Mouse (Mus musculus): ENCODE results near the gene Cxcr3. TPM values are rescaled to one million over a fixed set of nuclear protein-coding genes. Genes with fewer than 3 reads are reported as not detected.

Gene Cxcr3
- total RNA-seq (2022): under 1 TPM in 1 of 4 experiments, not detected in 3; 0.28 TPM

GRCm38 (mm10) chrX:101733828-101734319, at the start of gene Cxcr3:
TSS of gene Cxcr3 (minus strand) at chrX:101734269.
- DNase-seq (ENCODE audit: low spot score in 2 of 2): no peak

GRCm38 (mm10) chrX:101772035-101772434, 38.0 kb upstream of the Cxcr3 start:
- no peak for DNase-seq (ENCODE audit: low spot score in 2 of 2)

GRCm38 (mm10) chrX:101770307-101770706, 36.2 kb upstream of the Cxcr3 start:
- no peak for DNase-seq (ENCODE audit: low spot score in 2 of 2)

GRCm38 (mm10) chrX:101769478-101769877, 35.4 kb upstream of the Cxcr3 start:
- no peak for DNase-seq (ENCODE audit: low spot score in 2 of 2)

GRCm38 (mm10) chrX:101767280-101767679, 33.2 kb upstream of the Cxcr3 start:
- DNase-seq (ENCODE audit: low spot score in 2 of 2): no peak

- peak in 1 of 2 experiments; percentile 68 for DNase-seq (ENCODE audit: low spot score in 2 of 2)
These were observed 31.0 kb upstream of the Cxcr3 start for GRCm38 (mm10) chrX:101765111-101765510.

- no peak for DNase-seq (ENCODE audit: low spot score in 2 of 2)
These were observed 30.6 kb upstream of the Cxcr3 start for GRCm38 (mm10) chrX:101764621-101765020.

GRCm38 (mm10) chrX:101754478-101754877, 20.4 kb upstream of the Cxcr3 start:
- DNase-seq (ENCODE audit: low spot score in 2 of 2): peak; percentile 6 to 39

- no peak for DNase-seq (ENCODE audit: low spot score in 2 of 2)
These were observed 16.1 kb upstream of the Cxcr3 start for GRCm38 (mm10) chrX:101750144-101750543.

- no peak for DNase-seq (ENCODE audit: low spot score in 2 of 2)
These were observed 7.0 kb upstream of the Cxcr3 start for GRCm38 (mm10) chrX:101741064-101741433.

GRCm38 (mm10) chrX:101740335-101741063, 6.4 kb upstream of the Cxcr3 start:
- DNase-seq (ENCODE audit: low spot score in 2 of 2): peak in 1 of 2 experiments; percentile 48

- DNase-seq (ENCODE audit: low spot score in 2 of 2): no peak
These were observed 3.1 kb upstream of the Cxcr3 start for GRCm38 (mm10) chrX:101737201-101737600.

GRCm38 (mm10) chrX:101734981-101735380, 912 bp upstream of the Cxcr3 start:
- DNase-seq (ENCODE audit: low spot score in 2 of 2): no peak

GRCm38 (mm10) chrX:101733288-101733687, 781 bp downstream of the Cxcr3 start:
- no peak for DNase-seq (ENCODE audit: low spot score in 2 of 2)

GRCm38 (mm10) chrX:101732644-101733043, 1.4 kb downstream of the Cxcr3 start:
- DNase-seq (ENCODE audit: low spot score in 2 of 2): no peak

- DNase-seq (ENCODE audit: low spot score in 2 of 2): no peak
These were observed 4.1 kb downstream of the Cxcr3 start for GRCm38 (mm10) chrX:101730010-101730409.

GRCm38 (mm10) chrX:101720401-101720800, 13.7 kb downstream of the Cxcr3 start:
- no peak for DNase-seq (ENCODE audit: low spot score in 2 of 2)

- no peak for DNase-seq (ENCODE audit: low spot score in 2 of 2)
These were observed 29.0 kb downstream of the Cxcr3 start for GRCm38 (mm10) chrX:101705111-101705510.

- no peak for DNase-seq (ENCODE audit: low spot score in 2 of 2)
These were observed 35.8 kb downstream of the Cxcr3 start for GRCm38 (mm10) chrX:101698232-101698631.

GRCm38 (mm10) chrX:101697537-101697936, 36.5 kb downstream of the Cxcr3 start:
- no peak for DNase-seq (ENCODE audit: low spot score in 2 of 2)

GRCm38 (mm10) chrX:101695686-101696085, 38.4 kb downstream of the Cxcr3 start:
- no peak for DNase-seq (ENCODE audit: low spot score in 2 of 2)

Measured in left cerebral cortex, adult 8-10 months (tissue).